Mouse (Mus musculus) left cerebral cortex, postnatal 10 days (tissue): ENCODE data around the gene Erf. TPM values are rescaled to one million over a fixed set of nuclear protein-coding genes. Genes with fewer than 3 reads are reported as not detected.

ENCODE experiments used
- DNase-seq, 2 experiments: peaks; one replicate each; pipeline ENCODE4 v3.0.0; 2021 to 2022; ENCODE audit warnings: low spot score in 2 of 2, mixed read lengths in 1 of 2; ENCODE audit errors: extremely low spot score in 1 of 2
- intact Hi-C: fragments of 180-260 bp; cut with DNase I; formaldehyde crosslinking; loops from one replicate; pipeline ENCODE4 v1.15.1; 2025
- total RNA-seq, 2 experiments: library from RNA; stranded (reverse); gene quantifications; 2 replicates each; pipeline ENCODE4 v1.2.3; 2021

Erf gene
- total RNA-seq, 2 experiments from 2014 or later, result 47.7 to 55.1 TPM

GRCm38 (mm10) chr7:25281734-25282601 is 31.4 kb upstream of the Erf start:
- intact Hi-C loops, result loop anchor here (2.0 to 5.0 kb wide), 2 partner anchors 35 to 37 kb away; partner anchors contain the start of gene Megf8
- peak; percentile 94 to 99 for DNase-seq

- intact Hi-C loops, result loop anchor here (2.0 to 5.0 kb wide), 2 partner anchors 36 kb away; partner anchors contain the start of gene Megf8
- DNase-seq, result no peak
These were observed 30.7 kb upstream of the Erf start for GRCm38 (mm10) chr7:25281166-25281733.

- peak in 1 of 2 experiments; percentile 82 for DNase-seq
- intact Hi-C loops, result loop anchor here (2.0 to 5.0 kb wide), 2 partner anchors 35 to 37 kb away; partner anchors contain the start of gene Megf8
These were observed 29.6 kb upstream of the Erf start for GRCm38 (mm10) chr7:25279861-25280791.

GRCm38 (mm10) chr7:25279076-25279860 is 28.7 kb upstream of the Erf start:
- intact Hi-C loops, result no loop called here
- peak; percentile 89 to 95 for DNase-seq

GRCm38 (mm10) chr7:25278341-25279075 is 27.9 kb upstream of the Erf start:
- intact Hi-C loops, result no loop called here
- peak; percentile 87 to 89 for DNase-seq

GRCm38 (mm10) chr7:25277998-25278340 is 27.4 kb upstream of the Erf start:
- no peak for DNase-seq
- intact Hi-C loops, result no loop called here

- intact Hi-C loops, result no loop called here
- no peak for DNase-seq
These were observed 26.8 kb upstream of the Erf start for GRCm38 (mm10) chr7:25277405-25277804.

- intact Hi-C loops, result loop anchor here (2.0 kb wide), 1 partner anchor 29 kb away; no protein-coding TSS in a partner anchor
- DNase-seq, result no peak
These were observed 25.2 kb upstream of the Erf start for GRCm38 (mm10) chr7:25275555-25276298.

- no peak for DNase-seq
- intact Hi-C loops, result loop anchor here (2.0 kb wide), 1 partner anchor 28 kb away; no protein-coding TSS in a partner anchor
These were observed 24.4 kb upstream of the Erf start for GRCm38 (mm10) chr7:25274996-25275395.

GRCm38 (mm10) chr7:25274571-25274970 is 24.0 kb upstream of the Erf start:
- DNase-seq, result no peak
- intact Hi-C loops, result loop anchor here (2.0 kb wide), 1 partner anchor 28 kb away; no protein-coding TSS in a partner anchor

GRCm38 (mm10) chr7:25273259-25274241 is 23.0 kb upstream of the Erf start:
- DNase-seq, result no peak
- intact Hi-C loops, result loop anchor here (2.0 kb wide), 1 partner anchor 27 kb away; no protein-coding TSS in a partner anchor

GRCm38 (mm10) chr7:25272445-25273258 is 22.1 kb upstream of the Erf start:
- intact Hi-C loops, result no loop called here
- no peak for DNase-seq

GRCm38 (mm10) chr7:25271651-25272444 is 21.3 kb upstream of the Erf start:
- DNase-seq, result no peak
- intact Hi-C loops, result no loop called here
